Mouse (Mus musculus): ENCODE measurements around the gene Acsf3. TPM values are rescaled to one million over a fixed set of nuclear protein-coding genes. Genes with fewer than 3 reads are reported as not detected.

Gene Acsf3
- polyA plus RNA-seq, 1 experiment, result 34.1 TPM

GRCm38 (mm10) chr8:122746439-122746838 is 28.8 kb upstream of the Acsf3 start:
- 56% methylated on average over 7 of the region's 7 CpGs for WGBS
- Histone ChIP-seq H3K27ac (ENCODE audit: insufficient read depth, low read depth, low read length) (no peak overlapping the region), H3K4me1 (ENCODE audit: control insufficient read depth, insufficient read depth, insufficient read length, low read length) (no peaks in the 10 kb centered on the region), H3K36me3 (ENCODE audit: control insufficient read depth, insufficient read depth, low read length) (no peaks in the 10 kb centered on the region), H3K27me3 (ENCODE audit: control insufficient read depth, insufficient read depth, low read length) (peaks cover 4% of the 10 kb centered on the region), H3K4me3 (ENCODE audit: low read depth, low read length) (no peak overlapping the region)
- TF ChIP-seq CTCF (IDR thresholded peaks at IDR 0.05; ENCODE audit: extremely low read depth, insufficient read length, insufficient replicate concordance, low read depth, low read length) (no peak), POLR2A (IDR thresholded peaks at IDR 0.05; ENCODE audit: low read depth, low read length) (no peak)

- H3K27me3 ChIP-seq (ENCODE audit: control insufficient read depth, insufficient read depth, low read length), result peaks cover 2% of the 10 kb centered on the region; the same call in 1 of the 2 replicates
- WGBS, result 94% methylated on average over 1 of the region's 1 CpGs
- no peak for TF ChIP-seq POLR2A (IDR thresholded peaks at IDR 0.05; ENCODE audit: low read depth, low read length)
- no peak for TF ChIP-seq CTCF (IDR thresholded peaks at IDR 0.05; ENCODE audit: extremely low read depth, insufficient read length, insufficient replicate concordance, low read depth, low read length)
- H3K4me3 ChIP-seq (ENCODE audit: low read depth, low read length), result no peak overlapping the region
- no peaks in the 10 kb centered on the region for H3K36me3 ChIP-seq (ENCODE audit: control insufficient read depth, insufficient read depth, low read length)
- H3K27ac ChIP-seq (ENCODE audit: insufficient read depth, low read depth, low read length), result no peak overlapping the region
- H3K4me1 ChIP-seq (ENCODE audit: control insufficient read depth, insufficient read depth, insufficient read length, low read length), result no peaks in the 10 kb centered on the region
Observed at GRCm38 (mm10) chr8:122747825-122748224, 27.5 kb upstream of the Acsf3 start.

GRCm38 (mm10) chr8:122749333-122749958 is 25.8 kb upstream of the Acsf3 start:
- no peak overlapping the region for H3K4me3 ChIP-seq (ENCODE audit: low read depth, low read length)

GRCm38 (mm10) chr8:122751342-122751741 is 23.9 kb upstream of the Acsf3 start:
- TF ChIP-seq POLR2A (IDR thresholded peaks at IDR 0.05; ENCODE audit: low read depth, low read length) (no peak), CTCF (IDR thresholded peaks at IDR 0.05; ENCODE audit: extremely low read depth, insufficient read length, insufficient replicate concordance, low read depth, low read length) (no peak)
- Histone ChIP-seq H3K36me3 (ENCODE audit: control insufficient read depth, insufficient read depth, low read length) (no peaks in the 10 kb centered on the region), H3K27me3 (ENCODE audit: control insufficient read depth, insufficient read depth, low read length) (no peaks in the 10 kb centered on the region), H3K4me1 (ENCODE audit: control insufficient read depth, insufficient read depth, insufficient read length, low read length) (no peaks in the 10 kb centered on the region), H3K4me3 (ENCODE audit: low read depth, low read length) (no peak overlapping the region), H3K27ac (ENCODE audit: insufficient read depth, low read depth, low read length) (no peak overlapping the region)
- 15% methylated on average over 5 of the region's 5 CpGs for WGBS

More at GRCm38 (mm10) chr8:122749333-122749958, 25.8 kb upstream of the Acsf3 start:
- H3K36me3 ChIP-seq (ENCODE audit: control insufficient read depth, insufficient read depth, low read length), result no peaks in the 10 kb centered on the region
- no peaks in the 10 kb centered on the region; the same call in 1 of the 2 replicates for H3K27me3 ChIP-seq (ENCODE audit: control insufficient read depth, insufficient read depth, low read length)
- H3K27ac ChIP-seq (ENCODE audit: insufficient read depth, low read depth, low read length), result no peak overlapping the region
- WGBS, result 74% methylated on average over 6 of the region's 6 CpGs
- no peaks in the 10 kb centered on the region for H3K4me1 ChIP-seq (ENCODE audit: control insufficient read depth, insufficient read depth, insufficient read length, low read length)
- TF ChIP-seq POLR2A (IDR thresholded peaks at IDR 0.05; ENCODE audit: low read depth, low read length) (no peak), CTCF (IDR thresholded peaks at IDR 0.05; ENCODE audit: extremely low read depth, insufficient read length, insufficient replicate concordance, low read depth, low read length) (no peak)

- WGBS, result 72% methylated on average over 29 of the region's 29 CpGs
- H3K4me1 ChIP-seq (ENCODE audit: control insufficient read depth, insufficient read depth, insufficient read length, low read length), result no peaks in the 10 kb centered on the region
- no peak overlapping the region for H3K4me3 ChIP-seq (ENCODE audit: low read depth, low read length)
- TF ChIP-seq CTCF (IDR thresholded peaks at IDR 0.05; ENCODE audit: extremely low read depth, insufficient read length, insufficient replicate concordance, low read depth, low read length) (no peak), POLR2A (IDR thresholded peaks at IDR 0.05; ENCODE audit: low read depth, low read length) (no peak)
- no peak overlapping the region for H3K27ac ChIP-seq (ENCODE audit: insufficient read depth, low read depth, low read length)
- no peaks in the 10 kb centered on the region for H3K27me3 ChIP-seq (ENCODE audit: control insufficient read depth, insufficient read depth, low read length)
- no peaks in the 10 kb centered on the region for H3K36me3 ChIP-seq (ENCODE audit: control insufficient read depth, insufficient read depth, low read length)
Observed at GRCm38 (mm10) chr8:122752111-122752721, 23.1 kb upstream of the Acsf3 start.

- Histone ChIP-seq H3K4me1 (ENCODE audit: control insufficient read depth, insufficient read depth, insufficient read length, low read length) (no peaks in the 10 kb centered on the region), H3K27me3 (ENCODE audit: control insufficient read depth, insufficient read depth, low read length) (no peaks in the 10 kb centered on the region), H3K4me3 (ENCODE audit: low read depth, low read length) (no peak overlapping the region), H3K36me3 (ENCODE audit: control insufficient read depth, insufficient read depth, low read length) (no peaks in the 10 kb centered on the region), H3K27ac (ENCODE audit: insufficient read depth, low read depth, low read length) (no peak overlapping the region)
- TF ChIP-seq POLR2A (IDR thresholded peaks at IDR 0.05; ENCODE audit: low read depth, low read length) (no peak), CTCF (IDR thresholded peaks at IDR 0.05; ENCODE audit: extremely low read depth, insufficient read length, insufficient replicate concordance, low read depth, low read length) (no peak)
Observed at GRCm38 (mm10) chr8:122758597-122758996, 16.7 kb upstream of the Acsf3 start.

GRCm38 (mm10) chr8:122760116-122760515 is 15.2 kb upstream of the Acsf3 start:
- Histone ChIP-seq H3K4me3 (ENCODE audit: low read depth, low read length) (no peak overlapping the region), H3K27me3 (ENCODE audit: control insufficient read depth, insufficient read depth, low read length) (no peaks in the 10 kb centered on the region), H3K36me3 (ENCODE audit: control insufficient read depth, insufficient read depth, low read length) (no peaks in the 10 kb centered on the region), H3K27ac (ENCODE audit: insufficient read depth, low read depth, low read length) (no peak overlapping the region), H3K4me1 (ENCODE audit: control insufficient read depth, insufficient read depth, insufficient read length, low read length) (no peaks in the 10 kb centered on the region)
- TF ChIP-seq CTCF (IDR thresholded peaks at IDR 0.05; ENCODE audit: extremely low read depth, insufficient read length, insufficient replicate concordance, low read depth, low read length) (no peak), POLR2A (IDR thresholded peaks at IDR 0.05; ENCODE audit: low read depth, low read length) (no peak)
- 70% methylated on average over 7 of the region's 7 CpGs for WGBS
